Mouse (Mus musculus): Measurements from ENCODE around the gene Cbx5.
"Not testable (repeated sequence)": the region's sequence is repeated elsewhere in the genome, so short reads cannot be mapped to it uniquely, and the experiment has no call there.

- TF ChIP-seq CTCF (IDR thresholded peaks at IDR 0.05; ENCODE audit: borderline replicate concordance, control insufficient read depth, extremely low read depth, insufficient read depth, low read length, poor library complexity); POLR2A (IDR thresholded peaks at IDR 0.05; ENCODE audit: control insufficient read depth, extremely low read depth, insufficient read depth, low read length, poor library complexity): not testable (repeated sequence)
These were observed 1.7 kb upstream of the Cbx5 start for GRCm38 (mm10) chr15:103241071-103242018.
